Mouse (Mus musculus) forebrain, embryonic 14.5 days (tissue): ENCODE data around the gene Sema4d. TPM values are rescaled to one million over a fixed set of nuclear protein-coding genes. Genes with fewer than 3 reads are reported as not detected.

Experiments used
- ATAC-seq: fragments of 200-750 bp; cut with Nextera tagmentation; 2 replicates; pipeline ENCODE4 v1.8.0; 2017; ENCODE audit warnings: mild to moderate bottlenecking, moderate library complexity
- DNase-seq: peaks from one replicate; pipeline ENCODE4 v3.0.0-alpha.2; 2015; ENCODE audit warnings: low spot score
- H3K27ac ChIP-seq: fragments of 300-500 bp; sonication (generic); 2 replicates; pipeline ENCODE4 v1.5.1; 2014; ENCODE audit warnings: low read depth, mild to moderate bottlenecking, control low read depth, low read length, moderate library complexity
- H3K27me3 ChIP-seq: fragments of 300-500 bp; sonication (generic); replicated peaks from 2 replicates; pipeline ENCODE4 v1.6.1; 2014; ENCODE audit warnings: low read length, control low read depth, mixed read lengths; ENCODE audit not compliant: control insufficient read depth, insufficient read depth
- H3K36me3 ChIP-seq: fragments of 300-500 bp; sonication (generic); 2 replicates; pipeline ENCODE4 v1.6.1; 2014; ENCODE audit warnings: low read length, control low read depth; ENCODE audit not compliant: control insufficient read depth, insufficient read depth
- H3K4me1 ChIP-seq: fragments of 300-500 bp; sonication (generic); 2 replicates; pipeline ENCODE4 v1.6.1; 2014; ENCODE audit warnings: antibody characterized with exemption, low read length, control low read depth; ENCODE audit not compliant: control insufficient read depth, insufficient read depth
- H3K4me2 ChIP-seq: fragments of 300-500 bp; sonication (generic); 2 replicates; pipeline ENCODE4 v1.6.1; 2014; ENCODE audit warnings: mild to moderate bottlenecking, control low read depth, low read length
- H3K4me3 ChIP-seq: fragments of 300-500 bp; sonication (generic); 2 replicates; pipeline ENCODE4 v1.5.1; 2014; ENCODE audit warnings: low read depth, low read length, control low read depth
- H3K9ac ChIP-seq: fragments of 300-500 bp; sonication (generic); 2 replicates; pipeline ENCODE4 v1.6.1; 2014; ENCODE audit warnings: mild to moderate bottlenecking, low read length, control low read depth, moderate library complexity
- H3K9me3 ChIP-seq: fragments of 300-500 bp; sonication (generic); replicated peaks from 2 replicates; pipeline ENCODE4 v1.6.1; 2016; ENCODE audit warnings: low read length, control low read depth, mixed read lengths; ENCODE audit not compliant: control insufficient read depth
- WGBS: fragments of 180-500 bp; shearing (Covaris S2); extraction: QIAGEN DNeasy Blood & Tissue Kit; methylation state at CpG from one replicate; pipeline ENCODE4 v1.1.7; 2014; 5-methylcytosine and 5-hydroxymethylcytosine counted together
- polyA plus RNA-seq: library from polyadenylated mRNA; unstranded; fragments of >200 nt; fragmentation: Nextera tagmentation; extraction: Ambion mirVana; gene quantifications from 2 replicates; pipeline ENCODE4 v1.2.1, GENCODE M21; 2014

Gene Sema4d
- polyA plus RNA-seq, 1 experiment from 2014 or later, result 12.7 TPM

- Histone ChIP-seq H3K27me3 (no peaks in the 10 kb centered on the region), H3K4me1 (peaks cover 5% of the 10 kb centered on the region; the same call in 1 of the 2 replicates), H3K9me3 (no peaks in the 10 kb centered on the region), H3K9ac (no peak overlapping the region), H3K27ac (no peak overlapping the region), H3K36me3 (no peaks in the 10 kb centered on the region), H3K4me3 (no peak overlapping the region), H3K4me2 (no peak overlapping the region)
- DNase-seq, result no peak
- 91% methylated on average over 4 of the region's 4 CpGs for WGBS
- ATAC-seq, result no peak
Measured at GRCm38 (mm10) chr13:51734556-51734955, 59.0 kb downstream of the Sema4d start.

- Histone ChIP-seq H3K4me1 (peaks cover 5% of the 10 kb centered on the region; the same call in 1 of the 2 replicates), H3K4me2 (no peak overlapping the region), H3K4me3 (no peak overlapping the region), H3K27me3 (no peaks in the 10 kb centered on the region), H3K9ac (no peak overlapping the region), H3K36me3 (no peaks in the 10 kb centered on the region), H3K9me3 (no peaks in the 10 kb centered on the region), H3K27ac (no peak overlapping the region)
- WGBS, result 48% methylated on average over 14 of the region's 14 CpGs
- ATAC-seq (peak; percentile 32; the same call in 1 of the 2 replicates), DNase-seq (no peak)
Measured at GRCm38 (mm10) chr13:51732097-51732664, 61.4 kb downstream of the Sema4d start.

- no peaks in the 10 kb centered on the region for H3K27me3 ChIP-seq
- H3K9me3 ChIP-seq, result no peaks in the 10 kb centered on the region
- H3K36me3 ChIP-seq, result no peaks in the 10 kb centered on the region
- WGBS, result 92% methylated on average over 7 of the region's 7 CpGs
- no peak overlapping the region for H3K4me3 ChIP-seq
- H3K4me2 ChIP-seq, result no peak overlapping the region
- peaks cover 5% of the 10 kb centered on the region; the same call in 1 of the 2 replicates for H3K4me1 ChIP-seq
- DNase-seq (no peak), ATAC-seq (no peak)
- H3K27ac ChIP-seq, result no peak overlapping the region
- no peak overlapping the region for H3K9ac ChIP-seq
Measured at GRCm38 (mm10) chr13:51731474-51731873, 62.1 kb downstream of the Sema4d start.

GRCm38 (mm10) chr13:51729887-51730361 is 63.6 kb downstream of the Sema4d start:
- Histone ChIP-seq H3K27me3 (no peaks in the 10 kb centered on the region), H3K9me3 (no peaks in the 10 kb centered on the region), H3K4me2 (no peak overlapping the region), H3K4me3 (no peak overlapping the region), H3K36me3 (no peaks in the 10 kb centered on the region), H3K27ac (no peak overlapping the region), H3K9ac (no peak overlapping the region), H3K4me1 (peaks cover 5% of the 10 kb centered on the region; the same call in 1 of the 2 replicates)
- 11% methylated on average over 4 of the region's 4 CpGs for WGBS
- DNase-seq (peak; percentile 74), ATAC-seq (peak; percentile 45)

- no peak overlapping the region for H3K27ac ChIP-seq
- ATAC-seq (no peak), DNase-seq (no peak)
- no peak overlapping the region for H3K4me3 ChIP-seq
- H3K36me3 ChIP-seq, result no peaks in the 10 kb centered on the region
- H3K9ac ChIP-seq, result no peak overlapping the region
- H3K4me2 ChIP-seq, result no peak overlapping the region
- no peaks in the 10 kb centered on the region for H3K9me3 ChIP-seq
- no peaks in the 10 kb centered on the region for H3K27me3 ChIP-seq
- WGBS, result 92% methylated on average over 6 of the region's 7 CpGs
- peaks cover 3% of the 10 kb centered on the region; the same call in 1 of the 2 replicates for H3K4me1 ChIP-seq
Measured at GRCm38 (mm10) chr13:51727364-51727763, 66.2 kb downstream of the Sema4d start.

- Histone ChIP-seq H3K27me3 (no peaks in the 10 kb centered on the region), H3K9ac (no peak overlapping the region), H3K4me3 (no peak overlapping the region), H3K36me3 (no peaks in the 10 kb centered on the region), H3K4me1 (peaks cover 3% of the 10 kb centered on the region; the same call in 1 of the 2 replicates), H3K4me2 (no peak overlapping the region), H3K27ac (no peak overlapping the region), H3K9me3 (no peaks in the 10 kb centered on the region)
- 75% methylated on average over 8 of the region's 8 CpGs for WGBS
- no peak for ATAC-seq
- no peak for DNase-seq
Measured at GRCm38 (mm10) chr13:51725926-51726574, 67.5 kb downstream of the Sema4d start.

GRCm38 (mm10) chr13:51725446-51725845 is 68.1 kb downstream of the Sema4d start:
- ATAC-seq (no peak), DNase-seq (no peak)
- WGBS, result 96% methylated on average over 7 of the region's 7 CpGs

GRCm38 (mm10) chr13:51724566-51724965 is 69.0 kb downstream of the Sema4d start:
- H3K9ac ChIP-seq, result no peak overlapping the region
- H3K36me3 ChIP-seq, result no peaks in the 10 kb centered on the region
- WGBS, result 90% methylated on average over 6 of the region's 6 CpGs
- H3K4me3 ChIP-seq, result no peak overlapping the region
- no peaks in the 10 kb centered on the region; the same call in 1 of the 2 replicates for H3K4me1 ChIP-seq
- H3K4me2 ChIP-seq, result no peak overlapping the region
- H3K9me3 ChIP-seq, result no peaks in the 10 kb centered on the region
- DNase-seq (no peak), ATAC-seq (no peak)
- H3K27me3 ChIP-seq, result no peaks in the 10 kb centered on the region
- no peak overlapping the region for H3K27ac ChIP-seq

More at GRCm38 (mm10) chr13:51725446-51725845, 68.1 kb downstream of the Sema4d start:
- Histone ChIP-seq H3K4me1 (peaks cover 3% of the 10 kb centered on the region; the same call in 1 of the 2 replicates), H3K9me3 (no peaks in the 10 kb centered on the region), H3K9ac (no peak overlapping the region), H3K27ac (no peak overlapping the region), H3K36me3 (no peaks in the 10 kb centered on the region), H3K27me3 (no peaks in the 10 kb centered on the region), H3K4me3 (no peak overlapping the region), H3K4me2 (no peak overlapping the region)

GRCm38 (mm10) chr13:51723114-51723513 is 70.4 kb downstream of the Sema4d start:
- ATAC-seq (no peak), DNase-seq (no peak)
- Histone ChIP-seq H3K27me3 (no peaks in the 10 kb centered on the region), H3K9ac (no peak overlapping the region), H3K4me3 (no peak overlapping the region), H3K4me1 (no peaks in the 10 kb centered on the region), H3K4me2 (no peak overlapping the region), H3K9me3 (no peaks in the 10 kb centered on the region), H3K27ac (no peak overlapping the region), H3K36me3 (0 out of 2 replicates have a peak, but pooled peaks cover 3% of the 10 kb centered on the region)
- WGBS, result 77% methylated on average over 5 of the region's 5 CpGs
